Mouse (Mus musculus): ENCODE measurements around the gene Wdr91. TPM values are rescaled to one million over a fixed set of nuclear protein-coding genes. Genes with fewer than 3 reads are reported as not detected.

The Wdr91 gene
- polyA plus RNA-seq, 1 experiment from 2014 or later = 16.2 TPM

GRCm38 (mm10) chr6:34906661-34907060 lies 4.0 kb downstream of the Wdr91 start:
- H3K4me3 ChIP-seq (ENCODE audit: low read depth, low read length) = no peak overlapping the region
- H3K27ac ChIP-seq (ENCODE audit: low read depth) = 0 out of 2 replicates have a peak overlapping the region, but pooled peaks have one; percentile 4
- no peak for ATAC-seq (ENCODE audit: insufficient read depth)
- peaks cover 56% of the 10 kb centered on the region for H3K36me3 ChIP-seq (ENCODE audit: insufficient read depth)
- H3K27me3 ChIP-seq (ENCODE audit: insufficient read depth, low read length) = no peaks in the 10 kb centered on the region
- no peak for TF ChIP-seq CTCF (IDR thresholded peaks at IDR 0.05; ENCODE audit: low read depth)
- no peaks in the 10 kb centered on the region for H3K9me3 ChIP-seq (ENCODE audit: low read depth, low read length)
- peaks cover 10% of the 10 kb centered on the region for H3K4me1 ChIP-seq (ENCODE audit: insufficient read depth)
- H3K4me2 ChIP-seq = no peak overlapping the region
- DNase-seq = no peak
- H3K9ac ChIP-seq = no peak overlapping the region
- 84% methylated on average over 4 of the region's 4 CpGs for WGBS

GRCm38 (mm10) chr6:34906125-34906524 lies 4.6 kb downstream of the Wdr91 start:
- ATAC-seq (ENCODE audit: insufficient read depth) = no peak
- H3K9me3 ChIP-seq (ENCODE audit: low read depth, low read length) = no peaks in the 10 kb centered on the region
- H3K27me3 ChIP-seq (ENCODE audit: insufficient read depth, low read length) = no peaks in the 10 kb centered on the region
- no peak overlapping the region for H3K27ac ChIP-seq (ENCODE audit: low read depth)
- H3K36me3 ChIP-seq (ENCODE audit: insufficient read depth) = peaks cover 60% of the 10 kb centered on the region
- peaks cover 10% of the 10 kb centered on the region for H3K4me1 ChIP-seq (ENCODE audit: insufficient read depth)
- no peak; the same call in 1 of the 2 replicates for TF ChIP-seq CTCF (IDR thresholded peaks at IDR 0.05; ENCODE audit: low read depth)
- no peak for DNase-seq
- H3K9ac ChIP-seq = no peak overlapping the region
- no peak overlapping the region for H3K4me2 ChIP-seq
- WGBS = 54% methylated on average over 2 of the region's 2 CpGs
- no peak overlapping the region for H3K4me3 ChIP-seq (ENCODE audit: low read depth, low read length)

GRCm38 (mm10) chr6:34904361-34904760 lies 6.3 kb downstream of the Wdr91 start:
- Histone ChIP-seq H3K36me3 (ENCODE audit: insufficient read depth) (peaks cover 77% of the 10 kb centered on the region), H3K27ac (ENCODE audit: low read depth) (peak overlapping the region; percentile 88), H3K4me2 (peak overlapping the region; percentile 36), H3K9me3 (ENCODE audit: low read depth, low read length) (no peaks in the 10 kb centered on the region), H3K9ac (no peak overlapping the region; the same call in 1 of the 2 replicates), H3K4me1 (ENCODE audit: insufficient read depth) (0 out of 2 replicates have a peak, but pooled peaks cover 5% of the 10 kb centered on the region), H3K27me3 (ENCODE audit: insufficient read depth, low read length) (no peaks in the 10 kb centered on the region), H3K4me3 (ENCODE audit: low read depth, low read length) (no peak overlapping the region)
- DNase-seq (no peak), ATAC-seq (ENCODE audit: insufficient read depth) (peak; percentile 9; the same call in 1 of the 2 replicates)
- no peak for TF ChIP-seq CTCF (IDR thresholded peaks at IDR 0.05; ENCODE audit: low read depth)
- WGBS = 53% methylated on average over 6 of the region's 6 CpGs

GRCm38 (mm10) chr6:34903851-34904250 lies 6.8 kb downstream of the Wdr91 start:
- WGBS = 29% methylated on average over 10 of the region's 10 CpGs
- 0 out of 2 replicates have a peak, but pooled peaks cover 5% of the 10 kb centered on the region for H3K4me1 ChIP-seq (ENCODE audit: insufficient read depth)
- peak overlapping the region; percentile 88 for H3K27ac ChIP-seq (ENCODE audit: low read depth)
- peak; percentile 83 for ATAC-seq (ENCODE audit: insufficient read depth)
- DNase-seq = peak; percentile 59
- no peaks in the 10 kb centered on the region for H3K9me3 ChIP-seq (ENCODE audit: low read depth, low read length)
- no peak overlapping the region for H3K9ac ChIP-seq
- no peak for TF ChIP-seq CTCF (IDR thresholded peaks at IDR 0.05; ENCODE audit: low read depth)
- peaks cover 76% of the 10 kb centered on the region for H3K36me3 ChIP-seq (ENCODE audit: insufficient read depth)
- no peak overlapping the region for H3K4me3 ChIP-seq (ENCODE audit: low read depth, low read length)
- peak overlapping the region; percentile 36 for H3K4me2 ChIP-seq
- H3K27me3 ChIP-seq (ENCODE audit: insufficient read depth, low read length) = no peaks in the 10 kb centered on the region

GRCm38 (mm10) chr6:34903441-34903840 lies 7.2 kb downstream of the Wdr91 start:
- Histone ChIP-seq H3K4me3 (ENCODE audit: low read depth, low read length) (no peak overlapping the region), H3K9me3 (ENCODE audit: low read depth, low read length) (no peaks in the 10 kb centered on the region), H3K27me3 (ENCODE audit: insufficient read depth, low read length) (no peaks in the 10 kb centered on the region), H3K9ac (no peak overlapping the region), H3K4me1 (ENCODE audit: insufficient read depth) (0 out of 2 replicates have a peak, but pooled peaks cover 5% of the 10 kb centered on the region), H3K36me3 (ENCODE audit: insufficient read depth) (peaks cover 74% of the 10 kb centered on the region), H3K4me2 (peak overlapping the region; percentile 55), H3K27ac (ENCODE audit: low read depth) (peak overlapping the region; percentile 88)
- TF ChIP-seq CTCF (IDR thresholded peaks at IDR 0.05; ENCODE audit: low read depth) = no peak
- DNase-seq = peak; percentile 85
- peak; percentile 82 for ATAC-seq (ENCODE audit: insufficient read depth)
- WGBS = 59% methylated on average over 5 of the region's 5 CpGs

- Histone ChIP-seq H3K4me3 (ENCODE audit: low read depth, low read length) (0 out of 2 replicates have a peak overlapping the region, but pooled peaks have one; percentile 3), H3K27ac (ENCODE audit: low read depth) (peak overlapping the region; percentile 86), H3K36me3 (ENCODE audit: insufficient read depth) (peaks cover 74% of the 10 kb centered on the region), H3K9ac (no peak overlapping the region), H3K27me3 (ENCODE audit: insufficient read depth, low read length) (no peaks in the 10 kb centered on the region), H3K9me3 (ENCODE audit: low read depth, low read length) (no peaks in the 10 kb centered on the region), H3K4me1 (ENCODE audit: insufficient read depth) (0 out of 2 replicates have a peak, but pooled peaks cover 5% of the 10 kb centered on the region), H3K4me2 (peak overlapping the region; percentile 55)
- TF ChIP-seq CTCF (IDR thresholded peaks at IDR 0.05; ENCODE audit: low read depth) = no peak
- 0 out of 2 replicates have a peak, but pooled peaks have one; percentile 29 for ATAC-seq (ENCODE audit: insufficient read depth)
- DNase-seq = peak; percentile 65
- 62% methylated on average over 7 of the region's 7 CpGs for WGBS
Measured at GRCm38 (mm10) chr6:34902578-34902977, 8.1 kb downstream of the Wdr91 start.

GRCm38 (mm10) chr6:34901911-34902444 lies 8.7 kb downstream of the Wdr91 start:
- H3K4me1 ChIP-seq (ENCODE audit: insufficient read depth) = 0 out of 2 replicates have a peak, but pooled peaks cover 5% of the 10 kb centered on the region
- H3K27ac ChIP-seq (ENCODE audit: low read depth) = peak overlapping the region; percentile 86; the same call in 1 of the 2 replicates
- H3K4me2 ChIP-seq = peak overlapping the region; percentile 55
- H3K27me3 ChIP-seq (ENCODE audit: insufficient read depth, low read length) = no peaks in the 10 kb centered on the region
- TF ChIP-seq CTCF (IDR thresholded peaks at IDR 0.05; ENCODE audit: low read depth) = no peak
- 44% methylated on average over 9 of the region's 9 CpGs for WGBS
- no peaks in the 10 kb centered on the region for H3K9me3 ChIP-seq (ENCODE audit: low read depth, low read length)
- peaks cover 74% of the 10 kb centered on the region for H3K36me3 ChIP-seq (ENCODE audit: insufficient read depth)
- no peak overlapping the region for H3K4me3 ChIP-seq (ENCODE audit: low read depth, low read length)
- H3K9ac ChIP-seq = no peak overlapping the region
- DNase-seq (no peak), ATAC-seq (ENCODE audit: insufficient read depth) (no peak)
